Mouse (Mus musculus) cerebellum, adult 18-20 months (tissue): ENCODE results near the gene Sertad2.

Experiments
- DNase-seq, 2 experiments: peaks; one replicate each; pipeline ENCODE4 v3.0.0; 2021

Sertad2 gene

GRCm38 (mm10) chr11:20604119-20604518 lies 61.1 kb downstream of the Sertad2 start:
- no peak for DNase-seq

GRCm38 (mm10) chr11:20605613-20606012 lies 62.6 kb downstream of the Sertad2 start:
- no peak for DNase-seq

GRCm38 (mm10) chr11:20608442-20608841 lies 65.4 kb downstream of the Sertad2 start:
- DNase-seq, result no peak

- no peak for DNase-seq
Observed at GRCm38 (mm10) chr11:20613223-20613622, 70.2 kb downstream of the Sertad2 start.

GRCm38 (mm10) chr11:20616103-20616502 lies 73.0 kb downstream of the Sertad2 start:
- DNase-seq, result no peak

GRCm38 (mm10) chr11:20627146-20627545 lies 84.1 kb downstream of the Sertad2 start:
- DNase-seq, result no peak

GRCm38 (mm10) chr11:20628216-20628615 lies 85.2 kb downstream of the Sertad2 start:
- no peak for DNase-seq

- no peak for DNase-seq
Observed at GRCm38 (mm10) chr11:20629700-20630099, 86.6 kb downstream of the Sertad2 start.

GRCm38 (mm10) chr11:20631026-20631940 lies 88.2 kb downstream of the Sertad2 start:
- DNase-seq, result peak; percentile 97

- no peak for DNase-seq
Observed at GRCm38 (mm10) chr11:20631941-20632618, 89.0 kb downstream of the Sertad2 start.

GRCm38 (mm10) chr11:20632619-20632965 lies 89.5 kb downstream of the Sertad2 start:
- DNase-seq, result peak; percentile 38 to 44

- no peak for DNase-seq
Observed at GRCm38 (mm10) chr11:20634543-20634942, 91.5 kb downstream of the Sertad2 start.

GRCm38 (mm10) chr11:20635646-20636045 lies 92.6 kb downstream of the Sertad2 start:
- no peak for DNase-seq

- no peak for DNase-seq
Observed at GRCm38 (mm10) chr11:20636114-20636513, 93.1 kb downstream of the Sertad2 start.

- no peak for DNase-seq
Observed at GRCm38 (mm10) chr11:20637060-20637459, 94.0 kb downstream of the Sertad2 start.

GRCm38 (mm10) chr11:20638841-20639240 lies 95.8 kb downstream of the Sertad2 start:
- peak; percentile 81 to 85 for DNase-seq

GRCm38 (mm10) chr11:20639918-20640447 lies 96.9 kb downstream of the Sertad2 start:
- DNase-seq, result no peak

GRCm38 (mm10) chr11:20642321-20642720 lies 99.3 kb downstream of the Sertad2 start:
- DNase-seq, result no peak

GRCm38 (mm10) chr11:20643161-20643560 lies 100.1 kb downstream of the Sertad2 start:
- DNase-seq, result no peak

- no peak for DNase-seq
Observed at GRCm38 (mm10) chr11:20644166-20644565, 101.1 kb downstream of the Sertad2 start.

GRCm38 (mm10) chr11:20644872-20645271 lies 101.8 kb downstream of the Sertad2 start:
- DNase-seq, result no peak

- DNase-seq, result no peak
Observed at GRCm38 (mm10) chr11:20645521-20645920, 102.5 kb downstream of the Sertad2 start.

GRCm38 (mm10) chr11:20646142-20646541 lies 103.1 kb downstream of the Sertad2 start:
- DNase-seq, result no peak
